Mouse (Mus musculus): ENCODE results near the gene Slc30a5. TPM values are rescaled to one million over a fixed set of nuclear protein-coding genes. Genes with fewer than 3 reads are reported as not detected.
A peak's percentile ranks its signal among the peaks of the same experiment; 100 is the strongest.

Slc30a5 gene
- total and polyA plus RNA-seq, 3 experiments: 57.4 to 58.3 TPM; not detected in 1

DNA sequence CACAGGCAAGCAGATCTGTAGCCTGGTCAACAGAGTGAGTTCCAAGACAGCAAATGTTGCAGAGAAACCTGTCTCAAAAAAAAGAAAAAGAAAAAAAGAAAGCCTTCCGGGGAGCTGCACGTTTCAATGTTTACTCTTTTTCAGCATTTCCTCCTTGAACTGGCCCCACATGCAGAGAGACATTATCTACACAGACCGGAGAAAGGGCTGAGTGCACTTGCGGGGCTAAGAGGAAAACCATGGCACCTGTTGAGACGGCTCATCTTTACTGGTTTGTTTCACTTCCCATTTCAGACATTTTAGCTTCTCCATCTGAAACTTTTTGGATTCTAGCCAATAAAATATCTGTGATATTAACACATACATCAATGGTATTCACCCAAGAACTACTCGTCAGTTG lies 8.9 kb downstream of the Slc30a5 start:
- Histone ChIP-seq H3K27ac (ENCODE audit: control insufficient read depth, low read depth, low read length) (peak overlapping the region; percentile 75), H3K9ac (ENCODE audit: control insufficient read depth, low read depth, low read length, poor library complexity, severe bottlenecking) (peak overlapping the region; percentile 31), H3K36me3 (ENCODE audit: control insufficient read depth in 1 of 2, insufficient read depth in 2 of 2, low read length in 2 of 2) (peaks cover 32 to 54% of the 10 kb centered on the region in 2 experiments)

DNA sequence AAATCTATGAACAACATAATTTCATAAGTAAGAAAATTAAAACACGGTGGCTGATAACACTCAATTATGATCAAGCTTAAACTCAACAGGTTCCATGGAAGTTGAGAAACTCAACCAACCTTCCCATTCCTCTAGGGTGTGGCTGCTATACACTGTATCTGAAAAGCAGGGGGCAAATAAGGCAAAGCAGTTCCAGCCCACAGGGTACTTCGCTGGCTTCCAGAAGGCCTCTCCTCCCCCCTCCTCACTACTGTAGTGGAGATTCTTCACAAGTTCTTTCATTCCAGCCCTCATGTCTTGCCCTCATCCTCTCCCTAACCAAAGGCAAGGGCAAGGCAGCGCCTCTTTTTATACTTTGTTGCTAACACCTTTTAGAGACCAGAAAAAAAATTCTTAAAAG lies 9.4 kb downstream of the Slc30a5 start:
- H3K4me1 ChIP-seq (ENCODE audit: control insufficient read depth in 1 of 2, insufficient read depth in 2 of 2, low read length in 2 of 2): peaks cover 11 to 24% of the 10 kb centered on the region in 2 experiments
- peaks cover 32 to 58% of the 10 kb centered on the region in 2 experiments for H3K36me3 ChIP-seq (ENCODE audit: control insufficient read depth in 1 of 2, insufficient read depth in 2 of 2, low read length in 2 of 2)
- DNase-seq (ENCODE audit: low read depth, low spot score): no peak
- H3K79me2 ChIP-seq (ENCODE audit: control insufficient read depth, insufficient read depth, low read length, poor library complexity): peaks cover 5% of the 10 kb centered on the region; the same call in 1 of the 2 replicates
- TF ChIP-seq ZKSCAN1 (IDR thresholded peaks at IDR 0.05; ENCODE audit: low read depth, low read length): no peak
- TF ChIP-seq GATA1 (IDR thresholded peaks at IDR 0.05; ENCODE audit: low read depth, low read length): no peak
- TF ChIP-seq MYC (IDR thresholded peaks at IDR 0.05; ENCODE audit: low read depth, low read length): no peak
- TF ChIP-seq UBTF (IDR thresholded peaks at IDR 0.05; ENCODE audit: borderline replicate concordance, insufficient read depth, low read depth, low read length): no peak
- TF ChIP-seq HCFC1 (IDR thresholded peaks at IDR 0.05; ENCODE audit: low read depth, low read length): no peak
- TF ChIP-seq POLR2AphosphoS2 (IDR thresholded peaks at IDR 0.05; ENCODE audit: low read length): no peak
- no peak for TF ChIP-seq POLR2AphosphoS5 (IDR thresholded peaks at IDR 0.05; ENCODE audit: borderline replicate concordance, low read depth, low read length)
- no peaks in the 10 kb centered on the region for H3K9me3 ChIP-seq (replicated peaks; ENCODE audit: insufficient read depth, low read length)
- H3K4me3 ChIP-seq (ENCODE audit: control insufficient read depth in 1 of 2, insufficient read depth in 1 of 2, low read depth in 2 of 2, low read length in 2 of 2): peak overlapping the region in 1 of 2 experiments; percentile 21; a peak in 2 of 4 replicates
- peak overlapping the region; percentile 31 for H3K9ac ChIP-seq (ENCODE audit: control insufficient read depth, low read depth, low read length, poor library complexity, severe bottlenecking)
- H3K27ac ChIP-seq (ENCODE audit: control insufficient read depth, low read depth, low read length): peak overlapping the region; percentile 75
- H3K27me3 ChIP-seq (ENCODE audit: control insufficient read depth in 1 of 2, insufficient read depth in 2 of 2, low read length in 2 of 2): no peaks in the 10 kb centered on the region

More for the DNA sequence above, 8.9 kb downstream of the Slc30a5 start:
- Histone ChIP-seq H3K27me3 (ENCODE audit: control insufficient read depth in 1 of 2, insufficient read depth in 2 of 2, low read length in 2 of 2) (no peaks in the 10 kb centered on the region), H3K4me3 (ENCODE audit: control insufficient read depth in 1 of 2, insufficient read depth in 1 of 2, low read depth in 2 of 2, low read length in 2 of 2) (peak overlapping the region; percentile 20 to 21; a peak in 2 of 4 replicates), H3K9me3 (replicated peaks; ENCODE audit: insufficient read depth, low read length) (no peaks in the 10 kb centered on the region), H3K4me1 (ENCODE audit: control insufficient read depth in 1 of 2, insufficient read depth in 2 of 2, low read length in 2 of 2) (peaks cover 13 to 22% of the 10 kb centered on the region in 2 experiments), H3K79me2 (ENCODE audit: control insufficient read depth, insufficient read depth, low read length, poor library complexity) (peaks cover 7% of the 10 kb centered on the region; the same call in 1 of the 2 replicates)
- DNase-seq (ENCODE audit: low read depth, low spot score): peak; percentile 86
- TF ChIP-seq ZNF384 (IDR thresholded peaks at IDR 0.05; ENCODE audit: low read depth, low read length) (peak; percentile 85), RCOR1 (IDR thresholded peaks at IDR 0.05; ENCODE audit: low read depth, low read length) (peak; percentile 46; the same call in 1 of the 2 replicates), MAZ (IDR thresholded peaks at IDR 0.05; ENCODE audit: low read depth, low read length) (0 out of 2 replicates have a peak, but pooled peaks have one; percentile 49), MEF2A (IDR thresholded peaks at IDR 0.05; ENCODE audit: extremely low read depth, insufficient replicate concordance, low read depth, low read length, poor library complexity, severe bottlenecking) (no peak), SIN3A (IDR thresholded peaks at IDR 0.05; ENCODE audit: low read length) (peak; percentile 97), SMC3 (IDR thresholded peaks at IDR 0.05; ENCODE audit: low read depth, low read length) (no peak), HCFC1 (IDR thresholded peaks at IDR 0.05; ENCODE audit: low read depth, low read length) (peak; percentile 66), ELF1 (IDR thresholded peaks at IDR 0.05; ENCODE audit: low read depth, low read length) (peak; percentile 64; the same call in 1 of the 2 replicates), EP300 (IDR thresholded peaks at IDR 0.05; ENCODE audit: low read depth in 1 of 2, low read length in 2 of 2) (peak; percentile 69 to 74), ZC3H11A (IDR thresholded peaks at IDR 0.05; ENCODE audit: low read depth, low read length) (no peak), GATA1 (IDR thresholded peaks at IDR 0.05; ENCODE audit: low read depth, low read length) (peak; percentile 66), MAX (IDR thresholded peaks at IDR 0.05; ENCODE audit: low read length) (peak; percentile 83), USF1 (IDR thresholded peaks at IDR 0.05; ENCODE audit: low read depth, low read length) (no peak), ETS1 (IDR thresholded peaks at IDR 0.05; ENCODE audit: low read depth, low read length) (peak; percentile 94), UBTF (IDR thresholded peaks at IDR 0.05; ENCODE audit: borderline replicate concordance, insufficient read depth, low read depth, low read length) (no peak), BHLHE40 (IDR thresholded peaks at IDR 0.05; ENCODE audit: borderline replicate concordance, low read depth, low read length) (peak; percentile 91), MYC (IDR thresholded peaks at IDR 0.05; ENCODE audit: low read depth, low read length) (peak; percentile 81), MXI1 (IDR thresholded peaks at IDR 0.05; ENCODE audit: low read depth, low read length) (peak; percentile 98), TCF12 (IDR thresholded peaks at IDR 0.05; ENCODE audit: low read depth, low read length) (peak; percentile 79)
